Mouse (Mus musculus) lung, postnatal 4 days (tissue): ENCODE data around the gene Kif22.

Experiments
- DNase-seq, 2 experiments: peaks; one replicate each; pipeline ENCODE4 v3.0.0; 2021

Kif22 gene

GRCm38 (mm10) chr7:127016971-127017949, 25.0 kb downstream of the Kif22 start, which contains the start of gene Pagr1a:
Gene Pagr1a (minus strand): TSS chr7:127017352.
- DNase-seq, result peak; percentile 97

DNA sequence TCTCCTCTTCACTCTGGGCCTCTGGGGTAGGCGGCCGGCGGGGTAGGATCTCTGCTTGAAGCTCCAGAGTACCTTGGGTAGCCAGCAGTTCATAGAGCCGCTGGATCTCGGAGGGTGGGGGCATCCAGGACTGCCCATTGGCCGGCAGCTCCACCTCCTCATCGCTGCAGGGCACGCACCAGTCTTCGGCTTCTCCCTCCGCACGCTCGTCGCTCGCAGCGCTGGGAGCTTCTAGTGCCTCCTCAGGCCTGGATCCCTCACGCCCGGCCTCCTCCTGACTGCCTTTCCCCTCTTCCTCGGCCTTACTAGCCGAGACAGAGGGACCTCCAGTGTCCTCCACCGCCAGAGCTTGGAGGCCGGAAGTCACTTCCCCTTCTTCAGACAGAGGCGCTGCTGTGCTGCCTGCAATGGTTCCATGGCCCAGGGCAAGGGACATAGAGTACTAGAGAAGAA, 25.8 kb downstream of the Kif22 start:
- no peak for DNase-seq

DNA sequence TGATC, 26.0 kb downstream of the Kif22 start, which contains the start of gene Pagr1b:
Gene Pagr1b, minus strand, starts transcription at position 4 of the 5 bp plus-strand sequence.
- no peak for DNase-seq

DNA sequence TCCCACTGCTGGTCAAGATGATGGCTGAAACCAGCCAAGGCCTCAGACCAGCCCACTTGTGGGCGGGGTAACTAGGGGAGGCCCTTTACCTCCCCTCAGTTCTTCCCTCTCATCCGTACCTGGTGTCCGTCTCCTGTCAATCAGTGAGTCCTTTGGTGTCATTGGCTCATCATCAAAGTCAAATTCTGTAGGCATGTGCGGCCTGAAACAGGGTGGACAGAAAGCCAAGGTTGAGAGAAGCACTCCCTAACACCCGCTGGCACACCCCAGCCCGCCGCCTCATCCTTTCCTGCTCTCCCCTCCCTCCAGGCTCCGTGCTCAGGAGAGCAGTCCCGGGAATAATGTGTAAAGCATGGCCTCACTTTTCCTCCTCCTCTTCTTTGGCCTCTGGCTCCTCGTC, 26.2 kb downstream of the Kif22 start:
- peak; percentile 60 to 63 for DNase-seq

GRCm38 (mm10) chr7:127014993-127015392, 27.3 kb downstream of the Kif22 start:
- DNase-seq, result no peak

GRCm38 (mm10) chr7:127014320-127014719, 28.0 kb downstream of the Kif22 start, which contains the start of gene Mvp:
Gene Mvp (minus strand): TSS chr7:127014621.
- DNase-seq, result peak; percentile 80 to 84

GRCm38 (mm10) chr7:127013385-127013784, 28.9 kb downstream of the Kif22 start:
- DNase-seq, result no peak

- no peak for DNase-seq
These were observed 29.4 kb downstream of the Kif22 start for GRCm38 (mm10) chr7:127012845-127013244.

- DNase-seq, result no peak
These were observed 29.9 kb downstream of the Kif22 start for GRCm38 (mm10) chr7:127012374-127012773.

DNA sequence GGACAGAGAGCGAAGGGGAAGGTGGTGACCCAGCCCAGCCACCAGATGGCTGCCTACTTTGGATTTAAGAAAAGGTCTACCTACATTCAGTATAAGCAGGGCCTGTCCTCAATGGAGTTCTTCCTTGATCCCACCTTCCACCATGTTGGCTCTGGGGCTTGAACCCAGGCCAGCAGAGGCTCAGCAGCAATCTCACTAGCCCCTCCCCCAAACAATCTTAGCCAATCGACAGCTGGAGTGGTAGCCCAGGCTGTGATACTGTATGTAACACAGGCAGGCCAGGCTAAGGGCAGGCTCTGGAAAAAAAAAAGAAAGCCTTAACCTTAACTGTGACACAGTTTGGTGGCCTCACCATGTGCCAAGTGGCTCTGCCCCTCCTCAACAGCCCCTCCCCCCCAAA, 30.6 kb downstream of the Kif22 start:
- DNase-seq, result no peak

GRCm38 (mm10) chr7:127011051-127011450, 31.2 kb downstream of the Kif22 start:
- DNase-seq, result no peak

DNA sequence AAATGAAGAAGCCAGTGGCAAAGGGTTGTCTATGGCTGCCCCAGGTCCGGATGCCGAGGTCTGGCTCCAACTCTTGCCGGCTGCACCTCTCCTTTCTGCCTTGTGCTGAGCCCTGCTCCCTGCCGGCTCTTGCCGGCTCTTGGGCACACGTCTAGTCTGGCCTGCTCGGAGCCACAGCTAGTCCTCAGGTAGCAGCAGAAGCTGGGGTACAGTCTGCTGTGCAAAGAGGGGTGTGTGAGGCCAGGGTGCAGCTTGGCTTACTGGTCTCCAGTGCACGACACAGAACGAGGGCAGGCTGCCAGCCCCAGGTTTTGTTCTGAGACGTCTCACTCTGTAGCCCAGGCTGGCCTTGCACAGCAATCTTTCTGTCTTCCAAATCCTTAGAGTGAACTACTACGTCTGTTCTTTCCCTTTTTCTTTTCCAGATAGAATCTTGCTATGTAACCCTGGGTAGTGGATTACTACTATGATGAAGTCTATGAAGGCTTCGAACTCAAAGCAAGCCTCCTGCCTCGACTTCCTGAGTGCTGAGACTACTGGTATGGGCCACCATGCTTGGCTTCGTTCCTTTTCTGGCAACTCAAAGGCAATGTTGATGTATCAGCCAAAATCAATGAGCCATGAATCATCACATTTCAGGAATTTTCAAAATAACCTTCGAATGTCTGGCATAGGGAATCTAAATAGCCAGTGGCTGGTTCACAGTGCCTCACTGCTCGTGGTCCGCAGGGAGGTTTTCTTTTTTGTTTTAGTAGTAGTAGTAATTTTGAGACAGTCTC, 32.8 kb downstream of the Kif22 start:
- DNase-seq, result no peak

DNA sequence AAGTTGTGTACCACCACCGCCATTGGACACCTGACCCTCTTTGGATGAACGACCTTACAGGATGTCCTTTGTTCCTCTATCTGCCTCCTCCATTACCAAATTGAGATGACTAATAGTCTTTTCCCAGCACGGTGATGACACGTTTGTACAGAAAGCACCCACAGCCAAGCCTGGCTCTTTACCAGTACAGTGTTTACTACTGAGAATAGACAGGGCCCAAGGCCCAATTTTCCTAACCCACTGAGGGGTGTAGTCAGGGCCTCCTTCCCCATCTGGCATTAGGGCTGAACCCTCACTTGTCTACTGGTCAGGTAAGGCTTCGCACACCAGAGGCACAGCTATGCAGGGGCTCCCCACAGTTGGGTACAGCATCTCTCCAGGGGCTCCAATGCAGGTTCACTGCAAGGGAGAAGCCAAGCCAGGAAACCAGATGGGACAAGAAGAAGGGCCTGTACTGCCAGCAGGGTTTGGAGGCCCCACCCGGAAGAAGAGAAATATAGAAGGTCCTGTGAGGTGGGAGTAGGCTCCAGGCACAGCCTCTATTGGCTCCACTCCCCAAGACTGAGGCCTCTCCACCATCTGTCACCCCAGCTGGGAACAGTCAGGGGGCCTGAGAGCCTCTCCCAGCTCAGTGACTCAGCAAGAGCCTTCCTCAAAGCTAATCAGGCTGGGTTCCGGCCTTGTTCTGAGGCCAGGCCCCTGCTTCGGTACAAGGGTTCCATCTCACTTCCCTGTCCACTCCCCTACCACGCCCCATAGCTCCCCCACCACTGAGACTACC, 33.8 kb downstream of the Kif22 start:
- DNase-seq, result peak; percentile 73 to 88

GRCm38 (mm10) chr7:127007313-127008024, 34.8 kb downstream of the Kif22 start:
- no peak for DNase-seq

DNA sequence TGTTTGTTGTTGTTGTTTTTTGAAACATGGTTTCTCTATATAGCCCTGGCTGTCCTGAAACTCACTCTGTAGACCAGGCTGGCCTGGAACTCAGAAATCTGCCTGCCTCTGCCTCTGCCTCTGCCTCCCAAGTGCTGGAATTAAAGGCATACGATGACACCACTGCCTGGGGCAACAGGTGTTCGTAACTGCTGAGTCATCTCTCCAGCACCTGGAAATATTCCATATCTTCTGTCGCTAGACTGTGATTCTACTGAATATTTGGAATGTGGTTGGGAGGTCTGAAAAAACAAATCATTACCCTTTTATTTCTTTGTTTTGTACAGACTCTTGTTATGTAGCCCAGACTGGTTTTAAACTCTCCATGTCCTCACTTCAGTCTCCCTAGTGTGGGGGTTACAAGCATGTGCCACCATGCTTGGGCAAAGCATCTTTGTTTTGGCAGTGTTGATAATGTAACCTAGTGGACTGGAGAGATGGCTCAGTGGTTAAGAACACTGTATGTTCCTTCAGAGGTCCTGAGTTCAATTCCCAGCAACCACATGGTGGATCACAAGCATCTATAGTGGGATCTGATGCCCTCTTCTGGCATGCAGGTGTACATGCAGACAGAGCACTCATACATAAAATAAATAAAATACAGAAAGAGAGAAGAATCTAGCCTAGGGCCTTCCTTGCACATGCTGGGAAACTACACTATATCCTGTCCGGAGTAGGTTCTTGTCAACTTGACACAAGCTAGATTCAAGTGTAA, 38.0 kb downstream of the Kif22 start:
- DNase-seq, result no peak

DNA sequence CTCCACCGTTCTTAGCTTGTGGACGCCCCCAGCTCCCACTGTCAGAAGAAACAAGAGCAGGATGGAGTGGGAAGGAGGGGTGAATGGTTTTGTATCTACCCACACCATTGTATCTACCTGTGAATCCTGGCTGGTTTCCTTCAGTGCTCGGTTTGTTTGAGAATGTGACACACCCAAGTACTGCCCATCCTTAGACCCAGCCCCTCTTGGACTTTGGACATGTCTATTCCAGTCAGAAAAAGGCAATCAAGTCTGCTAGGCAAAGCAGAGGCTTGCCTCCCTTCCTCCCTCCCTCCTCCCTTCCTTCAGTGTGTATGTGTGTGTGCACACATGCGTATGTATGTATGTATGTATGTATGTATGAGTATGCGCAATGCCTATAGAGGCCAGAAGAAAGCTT, 38.7 kb downstream of the Kif22 start:
- DNase-seq, result no peak

GRCm38 (mm10) chr7:126999568-126999967, 42.7 kb downstream of the Kif22 start:
- no peak for DNase-seq

DNA sequence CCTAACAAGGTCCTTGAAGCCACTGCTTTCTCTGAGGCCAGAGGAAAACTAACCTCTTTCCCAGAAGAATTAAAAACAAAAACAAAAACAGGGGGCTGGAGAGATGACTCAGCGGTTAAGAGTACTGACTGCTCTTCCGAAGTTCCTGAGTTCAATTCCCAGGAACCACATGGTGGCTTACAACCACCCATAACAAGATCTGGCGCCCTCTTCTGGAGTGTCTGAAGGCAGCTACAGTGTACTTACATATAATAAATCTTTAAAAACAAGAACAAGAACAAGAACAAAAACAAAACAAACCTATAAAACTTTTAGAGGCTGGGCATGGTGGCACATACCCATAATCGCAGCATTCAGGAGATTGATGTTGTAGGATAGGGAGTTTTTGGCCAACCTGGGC, 45.8 kb downstream of the Kif22 start:
- DNase-seq, result no peak

GRCm38 (mm10) chr7:126988816-126989215, 53.5 kb downstream of the Kif22 start:
- no peak for DNase-seq

- DNase-seq, result peak; percentile 56 to 67
These were observed 56.0 kb downstream of the Kif22 start for GRCm38 (mm10) chr7:126986319-126986718.

- peak; percentile 26 to 68 for DNase-seq
These were observed 57.4 kb downstream of the Kif22 start for GRCm38 (mm10) chr7:126984667-126985444.
